Mouse (Mus musculus): ENCODE measurements at regions not wholly inside any gene's neighbourhood (a gene's known extent, or its start where the extent isn't known, plus 50 kb on each side); places are given as distances from the start of the nearest gene placed in this dataset.

GRCm38 (mm10) chr16:65250426-65250825 is 144.8 kb upstream of the Htr1f start:
- DNase-seq, result no peak

GRCm38 (mm10) chr16:65247475-65247874 is 141.8 kb upstream of the Htr1f start:
- no peak for DNase-seq

DNA sequence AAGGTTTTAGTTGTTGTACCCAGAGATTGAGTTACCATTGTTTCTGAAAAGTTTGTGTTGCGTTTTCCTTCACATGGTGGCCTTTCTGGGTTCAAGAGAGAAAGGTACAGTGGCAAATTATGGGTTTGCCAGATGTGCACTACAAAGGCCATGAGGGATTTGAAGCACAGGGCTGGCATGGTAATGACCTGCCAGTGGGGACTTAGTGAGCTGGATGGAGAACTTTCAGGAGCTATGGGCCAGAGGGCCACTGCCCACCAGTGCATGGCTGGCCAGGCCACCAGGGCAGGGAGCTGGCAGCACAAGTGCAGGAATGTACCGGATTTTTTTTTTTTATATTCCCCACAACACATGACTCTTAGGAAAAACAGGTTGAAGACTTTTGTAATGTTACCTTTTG is 128.8 kb upstream of the Htr1f start:
- DNase-seq, result no peak

DNA sequence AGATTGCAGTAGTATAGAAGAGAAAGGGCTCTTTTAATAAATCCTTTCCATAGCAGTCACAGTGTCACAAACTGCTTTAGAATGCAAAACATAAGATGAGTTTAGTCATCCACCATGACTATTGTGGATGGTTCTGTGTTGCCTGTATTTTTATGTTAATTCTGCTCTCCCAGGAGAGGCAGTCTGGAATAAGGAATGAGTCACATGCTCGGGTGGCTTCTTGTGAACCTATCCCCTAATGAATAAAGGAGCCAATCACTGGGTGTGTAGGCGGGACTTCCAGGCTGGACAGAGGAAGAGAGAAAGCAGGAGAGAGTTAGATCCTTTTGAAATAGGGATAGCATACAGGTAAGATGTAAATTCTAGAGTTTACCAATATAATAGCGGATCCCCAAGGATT is 128.3 kb upstream of the Htr1f start:
- no peak for DNase-seq

GRCm38 (mm10) chr16:65219434-65219833 is 113.8 kb upstream of the Htr1f start:
- no peak for DNase-seq

DNA sequence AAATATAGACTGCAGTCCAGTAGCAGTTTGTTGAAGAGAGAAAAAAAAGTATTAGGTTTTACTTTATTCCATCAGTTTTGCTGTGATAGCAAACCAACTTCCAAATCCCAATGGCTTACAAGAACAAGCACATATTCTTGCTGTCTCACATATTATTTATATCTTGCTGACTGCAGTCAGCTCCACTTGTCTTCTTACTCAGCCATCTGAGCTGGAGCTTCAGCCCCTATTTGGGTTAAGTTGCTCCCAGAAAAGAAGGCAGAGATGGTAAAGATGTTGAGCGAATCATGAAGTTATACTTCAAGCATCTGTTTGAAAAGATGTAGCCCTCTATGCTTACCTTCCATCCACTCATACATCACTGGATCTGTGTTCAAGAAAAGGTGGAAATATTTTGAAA is 106.7 kb upstream of the Htr1f start:
- no peak for DNase-seq

GRCm38 (mm10) chr16:65201329-65201728 is 95.7 kb upstream of the Htr1f start:
- no peak for DNase-seq

DNA sequence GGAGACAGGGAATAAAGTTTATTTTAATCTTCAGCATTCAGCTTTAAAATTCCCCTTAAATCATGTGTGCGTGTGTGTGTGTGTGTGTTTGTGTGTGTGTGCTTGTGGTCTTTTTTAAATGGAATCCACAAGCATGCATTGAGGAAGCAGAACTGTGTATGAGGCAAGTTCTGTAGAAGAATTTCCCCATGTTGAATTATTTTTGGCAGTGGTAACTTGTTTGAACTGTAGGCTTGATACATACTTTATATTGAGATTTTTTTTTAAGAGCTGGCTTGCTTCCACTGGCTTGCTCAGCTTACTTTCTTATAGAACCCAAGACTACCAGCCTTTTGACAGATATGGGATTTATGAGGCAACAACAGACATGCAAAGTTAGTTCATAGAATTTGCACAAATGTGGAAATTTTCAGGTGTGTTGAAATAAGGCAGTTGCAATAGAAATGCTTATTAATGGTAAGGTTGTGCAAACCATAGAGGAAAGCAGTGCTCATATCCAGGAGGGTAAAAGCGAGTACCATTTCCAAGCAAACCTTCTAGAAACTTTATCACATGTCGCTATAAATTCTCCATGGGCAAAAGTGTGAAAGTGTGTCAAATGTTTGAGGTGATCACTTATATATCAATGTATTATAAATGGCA is 91.7 kb upstream of the Htr1f start:
- no peak for DNase-seq

GRCm38 (mm10) chr16:65195761-65196160 is 90.1 kb upstream of the Htr1f start:
- DNase-seq, result no peak

DNA sequence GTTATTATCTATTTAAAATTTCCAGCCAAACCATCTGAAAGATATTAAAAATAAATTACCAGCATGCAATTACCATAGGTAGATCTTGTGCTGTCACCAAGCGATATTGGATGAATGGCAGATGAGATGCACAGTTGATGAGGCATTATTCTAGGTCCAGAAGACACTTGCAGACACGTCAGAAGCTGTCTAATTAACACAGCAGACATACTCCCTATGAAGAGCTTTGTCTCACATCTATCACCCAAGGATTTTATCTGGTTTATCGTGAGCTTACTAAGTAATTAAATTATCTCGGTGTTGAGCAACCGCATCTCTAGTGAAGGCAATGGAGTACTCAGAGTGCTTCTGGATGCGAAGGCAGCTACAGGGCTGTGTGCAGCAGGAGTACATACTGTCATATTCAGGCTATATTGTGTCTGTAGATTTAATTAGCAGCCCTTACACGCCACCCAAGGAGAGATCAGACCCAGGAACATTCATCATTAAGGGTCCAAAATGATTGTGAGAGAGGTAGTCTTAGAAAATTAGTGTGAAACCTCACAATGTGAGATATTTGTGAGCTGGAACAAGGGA is 86.0 kb upstream of the Htr1f start:
- no peak for DNase-seq

GRCm38 (mm10) chr16:65174561-65174960 is 68.9 kb upstream of the Htr1f start:
- DNase-seq, result peak; percentile 2

DNA sequence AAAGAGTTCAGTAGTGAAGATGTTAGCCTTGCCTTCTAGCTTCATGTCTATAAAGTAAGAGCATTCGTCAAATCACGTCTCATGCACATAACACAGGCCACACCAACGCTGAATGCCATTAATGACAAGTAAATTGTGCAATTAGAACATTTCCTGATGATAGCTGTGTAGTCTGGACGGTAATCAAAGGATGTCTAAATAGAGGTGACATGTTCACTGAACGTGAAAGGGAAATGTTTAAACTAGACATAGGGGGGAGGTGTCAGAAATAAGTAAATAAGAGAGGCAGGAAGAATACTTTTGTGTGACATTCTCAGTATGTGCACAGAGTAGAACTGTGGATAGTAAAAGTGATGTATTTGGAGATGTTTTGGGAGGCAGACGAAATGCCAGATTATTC is 61.5 kb upstream of the Htr1f start:
- DNase-seq, result no peak

DNA sequence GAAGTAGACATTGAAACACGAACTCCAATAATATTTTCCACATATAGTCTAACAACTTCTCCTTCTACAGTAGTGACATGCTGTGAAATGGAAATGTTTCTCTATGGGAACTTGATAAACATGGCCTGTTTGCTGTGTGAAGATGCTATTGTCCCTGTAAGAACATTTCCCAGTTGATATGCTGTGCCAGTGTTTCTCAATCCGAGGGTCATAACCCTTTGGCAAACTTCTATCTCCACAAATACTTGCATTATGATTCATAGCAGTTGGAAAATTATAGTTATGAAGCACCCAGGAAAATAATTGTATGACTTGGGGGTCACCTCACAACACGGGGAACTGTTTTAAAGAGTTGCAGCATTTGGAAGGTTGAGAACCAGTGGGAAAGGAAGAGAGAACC is 57.1 kb upstream of the Htr1f start:
- no peak for DNase-seq

DNA sequence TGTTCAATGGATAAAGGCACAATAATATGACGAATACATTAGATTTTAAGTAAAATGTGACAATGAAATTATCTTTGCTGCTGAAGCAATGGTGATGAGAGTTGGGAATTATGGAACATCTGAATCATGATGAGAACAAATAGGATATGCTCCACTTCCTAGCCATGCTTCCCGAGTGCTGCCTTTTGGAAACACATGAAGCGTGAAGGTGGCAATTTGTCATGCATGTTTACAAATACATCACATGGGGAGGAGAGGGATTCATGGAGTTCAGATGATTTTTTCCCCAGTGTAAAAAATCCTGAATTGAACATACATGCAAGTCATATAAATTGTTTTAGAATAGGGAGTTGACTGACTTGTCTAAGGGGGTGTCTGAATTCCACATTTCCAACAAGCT is 54.6 kb upstream of the Htr1f start:
- no peak for DNase-seq

- no peak for DNase-seq
Observed at GRCm38 (mm10) chr16:65155536-65155935, 49.9 kb upstream of the Htr1f start.

All from heart, adult 11 months (tissue).